Mouse (Mus musculus) urinary bladder, postnatal 4 days (tissue): ENCODE measurements around the gene Sgcd.

Source experiments
- DNase-seq, 2 experiments: peaks; one replicate each; pipeline ENCODE4 v3.0.0; 2021 to 2022; ENCODE audit warnings: low spot score in 2 of 2

Sgcd gene

GRCm38 (mm10) chr11:47294741-47295140 is 694.0 kb downstream of the Sgcd start:
- no peak for DNase-seq

GRCm38 (mm10) chr11:47276586-47276985 is 712.2 kb downstream of the Sgcd start:
- DNase-seq: no peak

DNA sequence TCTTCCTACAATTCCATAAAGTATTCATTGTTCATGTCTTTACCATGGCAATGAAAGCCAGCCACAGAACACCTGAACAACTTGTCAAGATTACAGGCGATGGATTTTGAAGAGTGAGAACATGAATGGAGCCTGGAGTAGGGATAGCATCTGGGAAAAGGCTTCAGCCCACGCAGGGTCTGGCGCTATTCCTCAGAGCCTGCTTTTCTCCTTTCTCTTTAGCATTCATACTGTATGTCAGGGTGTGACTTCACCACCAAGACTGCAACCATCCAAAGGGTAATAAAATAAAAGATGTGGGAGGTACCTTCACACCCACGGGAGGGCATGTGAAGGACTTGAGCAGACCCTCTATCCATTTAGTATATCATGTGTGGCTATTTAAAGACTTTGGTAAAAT is 720.2 kb downstream of the Sgcd start:
- DNase-seq: no peak

- DNase-seq: no peak
These were observed 724.3 kb downstream of the Sgcd start for GRCm38 (mm10) chr11:47264267-47264984.

DNA sequence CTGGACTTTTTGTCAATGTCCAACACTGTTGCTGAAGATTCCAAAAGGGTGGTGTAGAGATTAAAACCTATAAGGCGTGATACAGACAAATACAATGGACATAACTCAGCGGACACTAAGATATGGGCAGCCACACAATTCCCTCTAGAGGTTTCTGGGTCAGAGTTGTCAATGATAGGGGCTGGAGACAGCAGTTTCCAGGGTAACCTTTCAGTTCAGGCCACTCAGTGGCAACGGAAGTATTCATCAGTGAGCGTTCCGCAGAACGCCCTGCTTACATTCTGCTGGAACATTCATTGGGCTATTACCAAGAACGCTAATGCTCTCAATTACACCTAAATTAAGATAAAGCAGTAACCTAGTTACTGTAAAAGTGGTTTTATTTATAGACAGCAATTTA is 738.5 kb downstream of the Sgcd start:
- DNase-seq: no peak

GRCm38 (mm10) chr11:47248345-47248893 is 740.4 kb downstream of the Sgcd start:
- DNase-seq: no peak

- no peak for DNase-seq
These were observed 740.9 kb downstream of the Sgcd start for GRCm38 (mm10) chr11:47247703-47248344.

GRCm38 (mm10) chr11:47242401-47242800 is 746.4 kb downstream of the Sgcd start:
- no peak for DNase-seq

GRCm38 (mm10) chr11:47228222-47228621 is 760.5 kb downstream of the Sgcd start:
- no peak for DNase-seq

- DNase-seq: no peak
These were observed 764.6 kb downstream of the Sgcd start for GRCm38 (mm10) chr11:47224148-47224547.

GRCm38 (mm10) chr11:47211531-47211930 is 777.2 kb downstream of the Sgcd start:
- no peak for DNase-seq

DNA sequence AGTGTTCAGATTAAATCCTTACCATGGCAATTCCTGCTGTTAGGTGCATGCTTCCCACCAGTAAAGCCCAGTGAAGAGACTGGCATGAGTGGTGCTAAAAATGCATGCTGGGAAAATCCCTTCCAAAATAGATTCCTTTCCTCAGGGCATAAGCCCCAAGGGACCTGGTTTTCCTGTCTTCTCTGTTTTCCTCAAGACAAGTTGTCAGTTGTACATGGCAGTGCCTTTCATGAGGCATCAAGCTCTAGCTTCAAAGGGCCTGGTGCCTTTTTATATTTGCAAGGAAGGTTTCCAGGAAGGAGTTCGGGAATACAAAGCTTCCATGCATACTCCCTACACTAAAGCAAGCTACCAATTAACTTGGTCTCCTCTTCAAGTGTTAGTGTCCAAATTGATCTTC is 782.3 kb downstream of the Sgcd start:
- DNase-seq: no peak

- no peak for DNase-seq
These were observed 789.7 kb downstream of the Sgcd start for GRCm38 (mm10) chr11:47199106-47199505.

DNA sequence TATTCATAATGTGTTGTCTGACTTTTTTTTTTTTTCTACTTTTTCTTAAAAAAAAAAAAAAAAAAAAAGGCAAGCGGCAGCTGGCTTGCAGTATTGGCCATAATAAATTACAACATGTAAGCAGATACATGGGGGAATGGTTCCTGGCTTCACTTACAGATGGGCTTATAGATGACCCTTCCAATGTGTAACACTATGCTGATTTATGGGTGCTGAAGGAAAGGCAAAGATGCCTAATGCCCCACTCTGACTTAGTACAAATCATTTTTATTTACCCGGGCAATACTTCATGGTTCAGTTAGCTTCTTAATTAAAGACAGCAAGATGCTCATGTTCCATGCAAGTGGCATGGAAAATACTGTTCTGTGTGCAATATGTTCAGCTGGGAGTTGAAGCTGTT is 800.2 kb downstream of the Sgcd start:
- no peak for DNase-seq

DNA sequence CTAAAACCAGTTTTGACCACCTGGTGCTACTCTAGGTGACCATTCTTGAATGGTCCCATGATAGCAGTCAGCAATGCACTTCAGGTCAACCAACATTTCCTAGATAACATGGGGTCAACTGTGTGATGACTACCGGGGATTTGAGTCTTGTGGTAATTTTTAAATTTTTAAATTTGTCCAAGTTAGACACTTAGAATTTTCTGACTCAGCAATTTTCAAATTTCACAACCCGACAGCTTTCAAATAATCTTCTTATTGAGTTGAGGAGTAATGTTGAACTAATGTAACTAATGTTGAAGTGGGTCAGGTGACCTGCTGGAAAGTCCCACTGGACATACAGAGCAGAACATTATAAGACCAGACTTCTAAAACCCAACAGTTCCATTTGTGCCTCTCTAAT is 813.8 kb downstream of the Sgcd start:
- no peak for DNase-seq

GRCm38 (mm10) chr11:47170926-47171625 is 817.7 kb downstream of the Sgcd start:
- DNase-seq: no peak

DNA sequence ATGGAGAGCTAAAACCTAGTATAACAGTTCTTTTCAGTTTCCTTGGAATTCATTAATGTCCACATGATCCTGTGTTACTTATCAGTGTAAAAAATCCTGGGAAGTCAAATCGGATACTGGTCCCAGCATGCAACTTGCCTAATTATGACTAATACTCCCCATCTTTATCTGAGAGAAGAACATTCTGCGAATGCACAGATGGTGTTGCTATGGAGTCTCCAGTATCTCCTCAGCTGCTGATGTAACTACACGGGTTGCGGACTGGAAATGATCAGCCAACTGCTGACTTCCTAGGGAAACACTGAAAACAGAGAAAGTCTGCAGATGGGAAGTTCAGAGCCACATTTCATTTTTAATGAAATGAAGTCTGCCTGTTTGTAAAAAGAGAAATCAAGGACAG is 821.4 kb downstream of the Sgcd start:
- DNase-seq: no peak

GRCm38 (mm10) chr11:47158089-47158488 is 830.7 kb downstream of the Sgcd start:
- no peak for DNase-seq

DNA sequence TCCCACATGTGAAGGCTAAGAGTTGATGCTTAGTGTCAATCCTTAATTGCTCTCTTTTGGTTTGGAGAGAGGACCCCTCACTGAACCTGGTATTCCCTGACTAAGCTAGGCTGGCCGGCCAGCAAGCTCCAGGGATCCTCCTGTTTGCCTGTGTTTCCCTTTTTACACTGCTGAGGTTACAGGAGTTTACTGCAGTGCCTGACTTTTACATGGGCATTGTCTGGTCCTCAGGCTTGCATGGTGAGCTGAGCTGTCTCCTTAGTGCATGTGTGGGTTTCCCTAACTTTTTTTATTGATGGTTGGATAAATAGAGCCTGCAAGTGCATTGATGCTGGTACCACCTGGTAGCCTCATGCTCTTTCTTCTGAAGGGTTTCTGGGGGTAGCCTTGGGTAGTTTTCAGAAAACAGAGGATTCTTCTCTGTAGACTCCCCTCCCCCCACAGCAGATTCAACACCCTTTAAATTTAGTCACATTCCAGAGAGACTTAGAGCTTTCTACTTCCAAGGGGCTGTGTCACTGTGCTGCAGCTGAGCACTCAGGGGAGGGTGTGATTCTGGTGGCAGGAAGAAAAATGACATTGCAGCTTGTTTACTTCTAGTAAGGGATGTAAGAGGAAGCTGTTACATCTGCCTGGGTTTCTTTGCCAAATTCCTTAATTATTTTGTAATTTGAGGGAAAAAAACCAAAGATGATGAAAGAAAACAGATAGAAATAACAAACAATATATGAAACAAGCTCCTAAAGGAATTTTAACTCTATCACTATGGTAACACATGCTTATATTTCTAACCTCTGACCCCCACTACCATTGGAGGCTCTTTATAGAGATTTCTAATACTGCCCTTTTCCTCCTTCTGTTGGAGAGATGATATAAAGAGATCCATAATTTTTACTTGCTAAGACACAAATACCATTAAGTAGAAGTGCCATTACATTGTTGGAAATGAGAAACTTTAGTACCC is 831.8 kb downstream of the Sgcd start:
- DNase-seq: no peak

- DNase-seq: no peak
These were observed 833.8 kb downstream of the Sgcd start for GRCm38 (mm10) chr11:47154837-47155430.

GRCm38 (mm10) chr11:47149607-47150006 is 839.2 kb downstream of the Sgcd start:
- no peak for DNase-seq
